Mouse (Mus musculus) thymus, postnatal 0 days (tissue): ENCODE measurements around the gene Abhd6. TPM values are rescaled to one million over a fixed set of nuclear protein-coding genes. Genes with fewer than 3 reads are reported as not detected.
"Not testable (repeated sequence)": the region's sequence is repeated elsewhere in the genome, so short reads cannot be mapped to it uniquely, and the experiment has no call there.

Experiments used
- DNase-seq: peaks from one replicate; pipeline ENCODE4 v3.0.0-alpha.2; 2015; ENCODE audit warnings: low spot score
- polyA plus RNA-seq: library from polyadenylated mRNA; unstranded; fragments of >200 nt; fragmentation: Nextera tagmentation; extraction: Ambion mirVana; gene quantifications from 2 replicates; pipeline ENCODE4 v1.2.1, GENCODE M21; 2015

Gene Abhd6
- polyA plus RNA-seq, 1 experiment from 2014 or later, result 30.7 TPM

DNA sequence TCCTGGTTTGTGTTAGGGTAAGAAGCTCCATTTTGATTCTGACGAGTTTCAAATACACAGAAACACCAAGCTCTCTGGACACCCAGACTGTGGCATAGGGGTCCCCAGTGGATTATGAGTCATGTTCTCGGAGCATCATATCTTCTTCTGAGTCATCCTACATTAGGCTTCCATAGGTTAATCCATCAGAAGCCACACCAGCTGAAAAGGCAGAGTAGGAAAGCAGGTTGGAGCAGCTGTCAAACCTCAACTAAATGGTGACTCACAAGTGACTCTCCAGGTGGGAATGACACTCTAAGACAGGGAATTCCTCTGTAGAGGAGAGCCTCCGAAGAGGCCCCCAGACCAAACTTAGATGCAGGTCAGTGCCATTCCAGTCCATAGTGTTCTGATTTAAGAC is 3.7 kb upstream of the Abhd6 start:
- DNase-seq, result no peak

DNA sequence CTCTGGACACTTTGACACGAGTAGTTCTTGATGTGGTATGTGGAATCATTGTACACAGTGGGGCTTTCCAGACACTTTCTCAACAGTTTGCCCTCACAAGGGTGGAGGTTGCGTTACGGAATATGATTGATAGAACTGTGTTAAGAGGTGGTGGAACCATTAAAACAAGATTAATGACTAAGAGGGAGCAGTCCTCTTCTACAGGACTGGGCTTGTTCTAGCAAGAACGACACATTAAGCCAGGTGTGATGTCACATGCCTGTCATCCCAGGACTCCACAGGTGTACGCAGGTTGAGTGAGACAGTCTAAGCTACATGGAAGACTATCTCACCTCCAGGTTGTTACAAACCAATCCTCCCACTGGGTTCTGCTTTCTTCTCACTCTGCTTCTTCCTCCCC is 3.3 kb upstream of the Abhd6 start:
- DNase-seq, result no peak

DNA sequence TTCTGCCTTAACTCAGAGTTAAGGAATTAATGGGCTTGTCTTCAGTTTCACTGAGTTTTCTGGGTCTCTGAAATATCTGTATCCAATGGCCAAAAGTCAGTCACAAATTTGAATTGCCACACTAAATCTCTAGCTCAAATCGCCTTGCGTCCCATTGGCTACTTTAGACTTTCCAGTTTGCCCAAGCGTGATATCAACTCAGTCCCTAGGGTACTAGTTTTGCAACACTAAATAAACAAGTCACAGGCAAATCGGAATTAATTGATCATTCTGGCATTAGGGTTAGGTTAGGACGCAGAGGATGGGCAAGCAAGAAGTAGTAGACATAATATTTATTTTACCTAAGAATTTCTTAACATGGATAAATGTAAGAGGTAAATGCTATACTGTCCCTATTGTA is 2.5 kb upstream of the Abhd6 start:
- DNase-seq, result no peak

DNA sequence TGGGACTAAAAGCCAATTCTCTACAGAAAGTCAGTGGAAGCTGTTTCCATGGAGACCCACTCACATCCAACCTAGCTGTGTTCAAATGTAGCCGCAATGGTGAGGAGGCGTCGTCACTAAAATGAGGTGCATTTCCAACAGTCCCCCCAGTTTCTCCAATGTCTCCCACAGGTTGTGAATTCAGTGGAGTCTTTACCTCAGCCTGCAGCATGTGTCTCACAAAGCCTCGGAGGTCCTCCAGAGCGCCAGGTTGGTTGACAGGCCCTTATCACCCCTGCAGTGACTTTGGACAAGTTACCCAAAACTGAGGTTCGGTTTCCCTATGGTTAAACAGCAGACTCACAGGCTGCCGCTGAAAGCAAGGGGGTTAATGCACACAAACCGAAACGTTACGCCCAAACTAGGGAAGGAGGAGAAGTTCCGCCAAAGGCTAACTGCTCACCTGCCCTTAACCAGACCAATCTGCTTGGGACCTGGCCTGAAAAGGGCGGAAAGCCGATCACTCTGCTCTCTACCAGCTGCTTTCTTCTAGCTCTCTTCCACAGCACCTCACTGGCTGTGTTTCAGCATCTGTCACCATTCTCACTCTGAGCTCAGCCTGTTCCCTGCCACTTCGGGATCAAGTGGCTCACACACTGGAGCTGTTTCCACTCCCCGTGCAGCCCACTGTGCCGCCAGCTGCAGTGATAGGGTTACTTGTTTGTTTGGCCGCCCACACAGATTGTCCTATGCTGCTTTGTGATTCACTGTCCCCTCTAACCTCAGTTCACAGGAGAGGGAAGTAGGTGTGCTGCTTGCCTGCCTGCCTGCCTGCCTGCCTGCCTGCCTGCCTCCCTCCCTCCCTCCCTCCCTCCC is 1.6 kb upstream of the Abhd6 start:
- no peak for DNase-seq

DNA sequence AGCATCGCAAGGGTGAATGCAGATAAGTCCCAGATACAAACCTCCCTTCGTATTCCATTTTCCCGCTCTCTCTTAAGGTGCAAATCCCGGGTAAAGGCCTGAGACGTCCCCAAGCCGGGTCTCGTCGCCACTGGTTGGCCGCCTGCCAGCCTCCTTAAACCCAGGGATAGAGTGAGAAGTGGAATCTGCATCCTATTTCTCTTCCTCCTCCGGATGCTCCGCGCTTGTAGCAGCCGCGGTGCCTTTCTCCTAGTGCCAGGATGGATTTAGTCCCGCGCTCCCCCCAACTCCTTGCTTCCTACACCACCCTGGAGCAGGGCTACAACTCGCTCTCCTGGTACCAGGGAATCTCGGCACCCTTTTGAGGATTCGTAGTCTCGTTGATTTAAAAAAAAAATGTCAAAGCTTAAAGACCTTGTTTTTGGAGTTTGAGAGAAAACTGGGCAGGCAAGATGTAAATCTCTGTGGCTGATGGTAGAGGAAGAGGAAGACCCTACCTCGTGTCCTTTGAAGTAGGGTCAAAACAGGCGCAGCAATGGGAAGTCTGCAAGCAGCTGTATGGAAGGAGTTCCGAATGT is 480 bp downstream of the Abhd6 start:
- no peak for DNase-seq

DNA sequence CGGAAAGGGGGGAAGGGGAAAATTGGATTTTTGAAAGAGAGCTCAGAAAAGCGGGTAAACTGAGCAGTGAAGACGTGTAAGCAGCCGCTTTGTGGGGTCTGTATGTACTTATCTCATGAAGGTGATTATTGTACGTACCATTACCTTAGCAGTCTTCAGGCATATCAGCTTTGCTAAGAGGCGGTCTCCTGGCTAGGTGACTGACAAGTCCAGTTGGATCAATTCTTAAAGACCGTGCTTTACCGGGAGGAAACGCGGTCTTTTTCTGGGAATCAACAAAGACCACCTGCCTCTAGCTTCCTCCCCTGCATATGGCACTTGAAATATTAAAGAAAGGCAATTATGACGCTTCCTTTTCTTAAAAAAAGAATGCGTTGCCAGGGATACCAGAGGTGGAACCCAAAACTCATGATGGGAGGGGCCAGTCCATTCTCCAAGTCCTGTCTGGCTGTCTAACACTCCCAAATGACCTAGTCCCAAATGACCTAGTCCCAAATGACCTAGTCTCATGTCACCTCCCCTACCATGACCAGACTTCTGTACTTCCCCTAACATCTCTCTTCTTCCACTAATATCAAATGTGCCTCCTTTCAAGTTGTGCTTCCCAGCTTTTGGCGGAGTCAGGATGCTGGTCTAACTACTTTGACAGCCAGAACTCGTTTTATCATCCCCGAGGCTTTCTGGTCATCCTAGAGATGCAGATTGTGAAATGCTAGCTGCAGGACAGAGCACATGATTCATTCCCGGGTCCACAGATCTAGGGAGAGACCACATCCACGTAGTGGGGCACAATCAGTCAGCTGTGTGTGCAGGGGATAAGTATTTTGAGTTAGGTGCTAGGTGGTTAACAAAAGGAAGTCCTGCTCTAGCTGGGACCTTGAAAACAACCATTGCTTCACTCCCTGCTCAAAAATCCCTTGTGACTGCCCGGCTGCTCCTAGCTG is 1.3 kb downstream of the Abhd6 start:
- DNase-seq, result no peak

DNA sequence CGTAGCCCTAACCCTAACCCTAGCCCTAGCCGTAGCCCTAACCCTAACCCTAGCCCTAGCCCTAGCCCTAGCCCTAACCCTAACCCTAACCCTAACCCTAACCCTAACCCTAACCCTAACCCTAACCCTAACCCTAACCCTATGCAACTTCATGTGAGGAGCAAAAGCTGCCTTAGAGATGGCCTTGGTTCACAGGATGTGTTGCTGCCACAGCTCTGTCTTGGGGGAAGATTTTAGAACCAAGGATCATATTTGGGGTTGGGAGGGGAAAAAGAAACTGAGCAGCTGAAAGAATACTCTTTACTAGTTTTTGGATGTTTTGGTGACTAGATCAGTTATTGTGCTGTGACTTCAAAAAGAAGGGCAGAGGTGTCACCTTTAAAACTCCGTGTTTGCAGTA is 3.4 kb downstream of the Abhd6 start:
- not testable (repeated sequence) for DNase-seq

DNA sequence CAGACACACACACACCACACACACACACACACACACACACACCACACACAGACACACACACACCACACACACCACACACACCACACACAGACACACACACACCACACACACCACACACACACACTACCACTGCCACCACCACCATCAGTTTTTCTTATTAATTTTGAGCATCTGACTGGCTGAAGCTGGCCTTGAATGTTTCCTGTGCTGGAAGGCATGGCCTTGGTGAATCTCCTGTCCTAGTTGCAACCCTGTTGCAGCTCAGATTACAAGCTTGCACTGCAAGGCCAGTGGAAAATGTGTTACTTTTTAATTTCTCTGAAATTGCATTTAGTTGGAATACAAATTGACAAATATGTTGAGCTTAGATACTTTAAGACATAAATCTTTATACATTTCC is 4.4 kb downstream of the Abhd6 start:
- DNase-seq, result no peak

DNA sequence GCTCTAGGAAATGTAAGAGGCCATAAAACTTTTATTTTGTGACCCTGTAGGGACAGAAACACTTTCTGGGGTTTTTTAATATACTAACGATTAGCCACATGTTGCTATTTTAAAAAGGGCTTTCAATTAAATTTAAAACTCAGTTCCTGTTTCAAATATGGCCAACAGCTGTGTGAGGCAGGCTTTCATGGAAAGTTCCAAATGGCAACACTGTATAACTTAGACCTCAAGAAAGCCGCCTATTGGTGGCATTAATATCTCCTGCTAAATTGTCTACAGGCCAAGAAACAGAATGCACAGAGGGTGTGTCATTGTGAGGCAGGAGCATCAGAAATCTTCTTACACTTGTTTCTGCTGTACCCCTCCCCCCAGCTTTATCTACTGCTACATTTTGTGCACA is 4.8 kb downstream of the Abhd6 start:
- DNase-seq, result no peak

DNA sequence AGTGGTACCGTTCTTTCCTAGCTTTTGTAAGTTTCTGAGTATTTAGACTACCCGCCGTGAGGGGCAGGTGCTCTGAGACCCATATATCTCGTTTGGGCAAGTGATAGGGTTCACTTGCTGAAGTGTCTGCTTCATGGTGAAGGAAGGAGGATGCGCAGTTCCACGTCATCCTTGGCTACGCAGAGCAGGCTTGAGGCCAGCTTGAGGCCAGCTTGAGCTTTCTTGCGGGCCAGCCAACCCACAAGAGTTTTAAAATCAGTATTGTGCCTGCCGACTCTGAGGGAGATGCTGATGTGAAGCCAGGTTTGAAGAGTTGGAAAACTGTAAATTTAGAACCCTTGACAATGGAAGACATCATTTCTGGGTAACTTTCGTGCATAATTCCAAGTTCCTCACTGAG is 5.2 kb downstream of the Abhd6 start:
- no peak for DNase-seq

DNA sequence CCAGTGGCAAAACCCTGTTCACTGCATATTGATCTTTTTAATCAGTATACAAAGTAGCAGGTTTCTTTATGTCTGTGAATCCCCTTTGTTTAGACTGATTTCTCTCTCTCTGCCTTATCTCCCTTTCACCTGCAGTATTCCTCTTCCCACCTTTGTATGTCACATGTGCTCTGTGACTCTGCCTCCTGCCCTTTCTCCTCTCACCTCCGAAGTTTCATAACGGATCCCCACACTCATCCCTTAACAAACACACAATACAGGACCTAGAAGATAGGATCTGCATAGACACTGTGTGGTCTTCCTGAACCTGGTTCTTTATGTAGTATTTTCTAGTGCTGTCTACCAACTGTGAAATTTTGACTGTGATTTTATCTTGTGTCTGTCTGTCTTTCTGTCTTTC is 8.6 kb downstream of the Abhd6 start:
- no peak for DNase-seq

DNA sequence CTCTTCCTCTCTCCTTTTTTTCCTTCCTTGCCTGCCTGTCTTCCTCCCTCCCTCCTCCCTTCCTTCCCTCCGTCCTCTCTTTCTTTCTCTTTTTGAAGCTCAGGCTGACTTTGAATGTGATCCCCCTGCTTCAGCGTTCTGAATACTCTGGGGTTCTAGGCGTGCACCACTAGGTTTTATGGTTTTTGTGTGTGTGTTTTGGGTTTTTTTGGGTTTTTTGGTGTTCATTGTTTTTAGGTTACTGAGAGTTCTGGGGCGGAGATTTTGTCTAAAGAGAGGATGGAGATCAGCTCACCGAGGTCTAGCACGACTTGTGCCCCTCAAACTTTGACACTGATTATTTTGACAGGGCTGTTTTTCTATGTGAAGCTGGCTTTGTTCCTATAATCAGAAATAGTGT is 9.2 kb downstream of the Abhd6 start:
- DNase-seq, result no peak

DNA sequence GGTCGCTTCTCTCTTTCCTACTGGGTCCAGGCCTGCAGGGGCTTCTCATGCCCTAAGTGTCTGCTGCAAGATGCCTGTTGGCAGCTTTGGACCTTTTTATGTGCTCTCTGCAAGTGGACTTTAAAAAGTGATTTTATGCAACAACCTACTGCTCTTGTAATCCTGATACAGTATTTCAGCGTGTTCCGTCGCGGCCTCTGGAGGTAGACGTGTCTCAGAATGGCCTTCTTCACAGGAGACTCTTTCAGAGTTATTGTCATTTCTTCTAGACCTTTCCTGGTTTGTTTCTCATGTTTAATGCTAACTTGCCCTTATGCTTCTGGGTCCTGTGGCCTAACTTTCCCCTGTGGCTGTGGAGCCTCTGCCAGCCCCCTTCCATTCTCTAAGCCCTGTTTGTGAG is 13.1 kb downstream of the Abhd6 start:
- no peak for DNase-seq

DNA sequence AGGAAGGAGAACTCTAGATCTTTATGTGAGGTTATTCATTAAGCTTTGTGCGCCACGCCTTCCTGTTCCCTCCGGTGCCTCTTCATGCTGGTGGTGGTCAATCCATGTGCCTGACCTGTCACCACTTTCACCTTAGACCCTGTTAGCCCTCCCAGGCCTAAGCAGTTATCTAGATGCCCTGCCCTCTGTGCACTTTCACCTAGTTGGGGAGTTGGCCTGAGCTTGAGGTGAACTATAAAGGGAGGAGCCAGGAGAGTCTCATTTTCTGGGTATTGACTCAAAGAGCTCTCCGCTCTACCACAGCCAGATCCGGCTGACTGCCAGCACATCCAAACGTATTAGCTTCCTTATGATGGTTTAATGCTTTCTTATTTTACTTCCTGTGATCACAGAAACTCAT is 13.6 kb downstream of the Abhd6 start:
- no peak for DNase-seq

DNA sequence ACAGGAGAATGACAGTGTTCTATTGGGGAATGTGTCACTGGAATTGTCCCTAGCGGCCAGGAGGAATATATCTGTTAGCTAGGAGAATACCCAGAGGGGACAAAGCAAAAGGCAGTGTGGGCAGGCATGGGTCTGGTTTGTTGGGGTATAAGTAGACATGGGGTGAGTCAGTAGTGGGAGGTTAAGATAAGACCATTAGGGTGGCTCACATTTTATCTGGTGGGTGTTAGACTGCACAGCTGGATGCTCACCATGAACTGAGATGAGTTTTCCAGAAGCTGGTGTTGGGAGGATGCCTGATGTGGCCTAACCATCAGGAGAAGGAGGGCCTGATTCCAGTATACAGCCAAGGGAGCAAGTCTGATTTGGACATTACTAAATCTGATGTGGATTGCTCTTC is 14.2 kb downstream of the Abhd6 start:
- no peak for DNase-seq

DNA sequence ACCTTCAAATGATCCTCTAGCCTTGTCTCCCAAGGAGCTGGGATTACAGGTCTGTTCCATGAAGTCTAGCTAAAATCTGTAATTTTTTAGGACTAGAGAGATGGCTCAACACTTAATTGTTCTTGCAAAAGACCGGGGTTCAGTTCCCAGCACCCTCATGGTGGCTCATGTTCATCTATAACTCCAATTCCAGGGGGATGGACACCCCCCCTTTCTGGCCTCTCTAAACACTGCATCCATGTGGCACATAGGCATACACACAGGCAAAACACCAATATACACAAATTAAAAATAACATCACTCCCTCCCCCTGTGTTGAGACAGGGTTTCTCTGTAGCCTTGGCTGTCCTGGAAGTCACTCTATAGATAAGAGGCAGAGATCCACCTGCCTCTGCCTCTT is 17.3 kb downstream of the Abhd6 start:
- DNase-seq, result no peak

DNA sequence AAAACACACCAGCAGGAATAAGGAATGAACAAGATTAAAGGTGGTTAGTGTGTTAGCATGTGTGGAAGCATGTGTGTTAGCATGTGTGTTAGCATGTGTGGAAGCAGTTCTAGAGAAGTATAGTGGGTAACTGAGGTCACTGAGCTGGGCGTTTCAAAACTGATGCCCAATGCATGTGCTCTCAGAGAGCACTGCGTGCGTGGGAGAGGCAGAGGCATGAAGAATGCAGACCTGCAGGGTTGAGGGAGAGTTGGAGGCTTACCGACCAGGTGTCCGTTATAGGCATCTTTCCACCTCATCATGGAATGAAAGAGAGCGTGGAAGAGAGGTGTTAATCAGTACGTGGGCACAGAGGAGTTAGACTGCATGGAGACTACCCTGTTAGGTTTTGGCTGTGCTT is 17.8 kb downstream of the Abhd6 start:
- DNase-seq, result no peak

DNA sequence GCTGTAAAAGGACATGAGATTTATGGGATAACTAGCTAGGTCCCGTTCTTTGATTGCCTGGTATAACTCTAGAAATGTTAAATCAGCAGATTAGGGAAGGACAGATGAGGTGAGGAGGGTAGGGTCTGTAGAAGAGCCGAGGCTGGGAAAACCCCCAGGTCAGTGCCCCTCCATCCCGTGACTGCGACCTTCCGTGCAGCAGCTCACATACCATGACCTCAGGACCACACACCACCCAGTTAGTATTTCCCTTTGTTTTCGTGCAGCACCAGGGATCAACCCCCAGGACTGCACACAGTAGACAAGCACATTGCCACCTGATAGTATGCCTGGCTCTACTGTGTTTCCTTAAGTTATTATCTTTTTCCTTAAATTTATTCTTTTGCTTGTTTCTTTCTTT is 21.8 kb downstream of the Abhd6 start:
- DNase-seq, result no peak

DNA sequence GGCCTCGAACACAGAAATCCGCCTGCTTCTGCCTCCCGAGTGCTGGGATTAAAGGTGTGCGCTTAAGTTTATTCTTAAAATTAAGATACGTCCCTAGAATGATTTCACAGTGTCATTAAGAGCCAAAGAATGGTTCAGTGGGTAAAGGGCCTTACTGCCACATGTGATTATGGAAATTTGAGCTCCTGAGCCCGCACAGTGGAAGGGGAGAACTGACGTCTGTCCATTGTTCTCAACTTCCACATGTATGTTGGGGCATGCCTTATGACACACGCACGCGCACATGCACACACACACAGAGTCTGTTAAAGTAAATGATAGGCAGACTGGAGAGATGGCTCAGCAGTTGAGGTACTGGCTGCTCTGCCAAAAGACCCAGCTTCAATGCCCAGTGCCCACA is 22.2 kb downstream of the Abhd6 start:
- DNase-seq, result no peak

DNA sequence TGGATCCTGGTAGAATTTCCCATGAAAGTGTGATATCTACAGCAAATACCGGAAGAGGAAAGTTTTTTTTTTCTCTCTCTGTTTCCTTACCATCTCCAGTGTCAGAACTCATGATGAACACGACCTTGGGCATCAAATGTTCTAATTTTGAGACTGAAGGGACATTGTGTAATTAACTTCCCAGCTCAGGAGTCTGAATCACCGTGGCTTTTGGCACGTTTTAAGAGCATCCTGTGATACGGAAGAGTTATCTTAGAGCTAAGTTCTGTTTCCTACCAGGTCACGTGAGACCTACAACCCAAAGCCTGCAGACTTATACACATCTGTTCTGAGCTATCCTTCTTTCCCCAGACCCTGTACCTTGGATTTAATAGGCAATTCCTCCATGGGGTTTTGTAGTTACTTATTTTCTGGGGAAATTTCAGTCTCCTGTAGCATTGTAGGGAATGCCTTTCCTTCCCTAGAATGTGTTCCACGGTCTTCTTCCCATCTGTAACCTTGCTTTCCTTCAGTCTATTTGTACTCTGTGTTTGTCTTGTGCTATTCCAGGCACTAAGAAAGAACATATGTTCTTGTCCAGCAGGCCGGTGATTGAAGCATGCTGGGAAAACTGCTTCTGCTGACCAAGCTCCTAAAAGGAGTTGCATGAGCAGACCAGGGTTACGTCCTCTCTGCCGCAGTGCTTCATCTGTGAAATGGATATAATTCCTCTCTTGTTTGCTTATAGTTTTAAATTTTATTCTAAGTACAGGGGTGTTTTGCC is 24.2 kb downstream of the Abhd6 start:
- DNase-seq, result no peak

DNA sequence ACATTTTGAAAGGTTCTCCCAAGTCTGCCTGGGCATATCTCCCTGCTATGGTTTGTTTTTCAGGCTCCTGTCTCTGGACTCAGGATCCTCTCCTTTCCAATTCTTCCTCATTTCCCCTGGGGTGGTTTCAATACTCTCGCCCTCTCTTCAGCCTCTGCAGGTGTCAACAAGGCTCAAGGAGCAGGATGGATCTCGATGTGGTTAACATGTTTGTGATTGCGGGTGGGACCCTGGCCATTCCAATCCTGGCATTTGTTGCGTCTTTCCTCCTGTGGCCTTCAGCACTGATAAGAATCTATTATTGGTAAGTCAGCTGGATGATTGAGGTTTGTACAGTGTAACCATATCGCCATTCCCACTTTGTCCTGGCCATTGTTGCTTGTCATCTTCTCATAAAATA is 25.4 kb downstream of the Abhd6 start:
- no peak for DNase-seq
